Mouse (Mus musculus) heart, embryonic 14.5 days (tissue): ENCODE measurements around the gene D630023F18Rik. TPM values are rescaled to one million over a fixed set of nuclear protein-coding genes. Genes with fewer than 3 reads are reported as not detected.

Experiments used
- ATAC-seq: fragments of 200-750 bp; cut with Nextera tagmentation; 2 replicates; pipeline ENCODE4 v1.8.0; 2017; ENCODE audit warnings: low read depth, moderate TSS enrichment; ENCODE audit not compliant: insufficient number of reproducible peaks, insufficient read depth, low FRiP score
- H3K27ac ChIP-seq, 2 experiments: fragments of 200-500 bp in 1 of 2; fragments of 300-500 bp in 1 of 2; sonication (generic) in 1 of 2; replicated peaks in 1 of 2; 2 replicates each; pipeline ENCODE4 v1.5.1; 2012 to 2014; ENCODE audit warnings: low read depth in 2 of 2, low read length in 2 of 2, control low read depth in 1 of 2, mild to moderate bottlenecking in 1 of 2, mixed read lengths in 1 of 2; ENCODE audit not compliant: control insufficient read depth in 1 of 2, insufficient read depth in 1 of 2
- H3K27me3 ChIP-seq: fragments of 300-500 bp; sonication (generic); 2 replicates; pipeline ENCODE4 v1.6.1; 2014; ENCODE audit warnings: mild to moderate bottlenecking, low read length, control low read depth; ENCODE audit not compliant: control insufficient read depth, insufficient read depth
- H3K36me3 ChIP-seq: fragments of 300-500 bp; sonication (generic); 2 replicates; pipeline ENCODE4 v1.6.1; 2014; ENCODE audit warnings: mild to moderate bottlenecking, control low read depth, low read length, mixed read lengths; ENCODE audit not compliant: control insufficient read depth, insufficient read depth
- H3K4me1 ChIP-seq, 2 experiments: fragments of 200-500 bp in 1 of 2; fragments of 300-500 bp in 1 of 2; sonication (generic) in 1 of 2; 2 replicates each; pipeline ENCODE4 v1.6.1; 2012 to 2014; ENCODE audit warnings: low read length in 2 of 2, control low read depth in 1 of 2, mixed read lengths in 1 of 2; ENCODE audit not compliant: control insufficient read depth in 2 of 2, insufficient read depth in 2 of 2
- H3K4me2 ChIP-seq: fragments of 300-500 bp; sonication (generic); 2 replicates; pipeline ENCODE4 v1.6.1; 2014; ENCODE audit warnings: mild to moderate bottlenecking, low read length
- H3K4me3 ChIP-seq, 2 experiments: fragments of 200-500 bp in 1 of 2; fragments of 300-500 bp in 1 of 2; sonication (generic) in 1 of 2; 2 replicates each; pipeline ENCODE4 v1.5.1; 2012 to 2014; ENCODE audit warnings: low read length in 2 of 2, mild to moderate bottlenecking in 2 of 2, control low read depth in 1 of 2, low read depth in 1 of 2, moderate library complexity in 1 of 2; ENCODE audit not compliant: control insufficient read depth in 1 of 2, insufficient read depth in 1 of 2
- H3K9ac ChIP-seq: fragments of 300-500 bp; sonication (generic); 2 replicates; pipeline ENCODE4 v1.6.1; 2014; ENCODE audit warnings: mild to moderate bottlenecking, low read length
- H3K9me3 ChIP-seq: fragments of 300-500 bp; sonication (generic); 2 replicates; pipeline ENCODE4 v1.6.1; 2016; ENCODE audit warnings: low read length, control low read depth; ENCODE audit not compliant: control insufficient read depth
- WGBS: fragments of 180-500 bp; shearing (Covaris S2); extraction: QIAGEN DNeasy Blood & Tissue Kit; methylation state at CpG from one replicate; pipeline ENCODE4 v1.1.7; 2014; 5-methylcytosine and 5-hydroxymethylcytosine counted together
- polyA plus RNA-seq: library from polyadenylated mRNA; unstranded; fragments of >200 nt; fragmentation: Nextera tagmentation; extraction: Ambion mirVana; gene quantifications from 2 replicates; pipeline ENCODE4 v1.2.1, GENCODE M21; 2014

The D630023F18Rik gene
- polyA plus RNA-seq, 1 experiment from 2014 or later, result 0.43 TPM

- WGBS, result 68% methylated on average over 25 of the region's 25 CpGs
- Histone ChIP-seq H3K9ac (no peak overlapping the region), H3K36me3 (no peaks in the 10 kb centered on the region), H3K9me3 (no peaks in the 10 kb centered on the region), H3K27ac (no peak overlapping the region), H3K4me3 (no peak overlapping the region), H3K4me1 (peaks cover 0 to 4% of the 10 kb centered on the region in 2 experiments; a peak in 1 of 4 replicates), H3K27me3 (no peaks in the 10 kb centered on the region), H3K4me2 (0 out of 2 replicates have a peak overlapping the region, but pooled peaks have one; percentile 21)
- ATAC-seq, result no peak
Measured at GRCm38 (mm10) chr1:65109756-65110435, 13.1 kb downstream of the D630023F18Rik start.

GRCm38 (mm10) chr1:65109196-65109595 is 13.8 kb downstream of the D630023F18Rik start:
- no peak overlapping the region for H3K27ac ChIP-seq

GRCm38 (mm10) chr1:65107654-65108279 is 15.2 kb downstream of the D630023F18Rik start:
- Histone ChIP-seq H3K4me1 (peaks cover 0 to 4% of the 10 kb centered on the region in 2 experiments; a peak in 1 of 4 replicates), H3K27ac (no peak overlapping the region), H3K4me3 (no peak overlapping the region), H3K36me3 (no peaks in the 10 kb centered on the region), H3K9ac (no peak overlapping the region), H3K9me3 (no peaks in the 10 kb centered on the region), H3K27me3 (no peaks in the 10 kb centered on the region), H3K4me2 (no peak overlapping the region)
- 86% methylated on average over 10 of the region's 10 CpGs for WGBS
- ATAC-seq, result no peak

More at GRCm38 (mm10) chr1:65109196-65109595, 13.8 kb downstream of the D630023F18Rik start:
- Histone ChIP-seq H3K27me3 (no peaks in the 10 kb centered on the region), H3K9me3 (no peaks in the 10 kb centered on the region), H3K4me2 (no peak overlapping the region), H3K9ac (no peak overlapping the region), H3K36me3 (no peaks in the 10 kb centered on the region), H3K4me1 (peaks cover 0 to 4% of the 10 kb centered on the region in 2 experiments; a peak in 1 of 4 replicates), H3K4me3 (no peak overlapping the region)
- ATAC-seq, result no peak
- 86% methylated on average over 8 of the region's 8 CpGs for WGBS

- Histone ChIP-seq H3K4me1 (0 out of 4 replicates have a peak, but pooled peaks cover 0 to 2% of the 10 kb centered on the region in 2 experiments), H3K36me3 (no peaks in the 10 kb centered on the region), H3K9me3 (no peaks in the 10 kb centered on the region), H3K9ac (no peak within 1 kb of the TSS), H3K4me2 (no peak within 1 kb of the TSS), H3K4me3 (no peak within 1 kb of the TSS), H3K27ac (no peak within 1 kb of the TSS), H3K27me3 (no peaks in the 10 kb centered on the region)
- no peak for ATAC-seq
- 82% methylated on average over 11 of the region's 11 CpGs for WGBS
Measured at GRCm38 (mm10) chr1:65103273-65103672, 19.7 kb downstream of the D630023F18Rik start, which contains the start of gene Cryga. Gene Cryga (minus strand): TSS chr1:65103373.

- H3K36me3 ChIP-seq, result no peaks in the 10 kb centered on the region
- WGBS, result 78% methylated on average over 3 of the region's 3 CpGs
- no peaks in the 10 kb centered on the region for H3K27me3 ChIP-seq
- H3K9ac ChIP-seq, result no peak overlapping the region
- H3K9me3 ChIP-seq, result no peaks in the 10 kb centered on the region
- H3K4me3 ChIP-seq, result no peak overlapping the region
- H3K27ac ChIP-seq, result no peak overlapping the region
- no peak for ATAC-seq
- no peak overlapping the region for H3K4me2 ChIP-seq
- no peaks in the 10 kb centered on the region for H3K4me1 ChIP-seq
Measured at GRCm38 (mm10) chr1:65096953-65097352, 26.1 kb downstream of the D630023F18Rik start.

GRCm38 (mm10) chr1:65091566-65091965 is 31.4 kb downstream of the D630023F18Rik start:
- Histone ChIP-seq H3K9me3 (no peaks in the 10 kb centered on the region), H3K4me1 (no peaks in the 10 kb centered on the region), H3K27me3 (no peaks in the 10 kb centered on the region), H3K36me3 (no peaks in the 10 kb centered on the region), H3K27ac (no peak overlapping the region), H3K4me3 (no peak overlapping the region), H3K4me2 (no peak overlapping the region), H3K9ac (no peak overlapping the region)
- WGBS, result 87% methylated on average over 3 of the region's 3 CpGs
- no peak for ATAC-seq

GRCm38 (mm10) chr1:65090370-65090769 is 32.6 kb downstream of the D630023F18Rik start:
- Histone ChIP-seq H3K4me3 (no peak overlapping the region), H3K4me1 (no peaks in the 10 kb centered on the region), H3K27ac (no peak overlapping the region), H3K4me2 (no peak overlapping the region), H3K9me3 (no peaks in the 10 kb centered on the region), H3K36me3 (no peaks in the 10 kb centered on the region), H3K27me3 (no peaks in the 10 kb centered on the region), H3K9ac (no peak overlapping the region)
- no peak for ATAC-seq
- WGBS, result 58% methylated on average over 2 of the region's 2 CpGs
